Mouse (Mus musculus) liver, postnatal 0 days (tissue): Measurements from ENCODE around the gene Pcnx2.

ENCODE experiments used
- CTCF ChIP-seq: sonication (generic); IDR thresholded peaks from 2 replicates; pipeline ENCODE4 v1.5.1; 2016; ENCODE audit warnings: antibody characterized with exemption, low read depth
- EP300 ChIP-seq: IDR thresholded peaks from 2 replicates; pipeline ENCODE4 v1.6.1; 2016; ENCODE audit warnings: antibody characterized with exemption, low read depth, mild to moderate bottlenecking

GRCm38 (mm10) chr8:125768079-125768478 lies 130.0 kb downstream of the Pcnx2 start:
- no peak for TF ChIP-seq CTCF
- TF ChIP-seq EP300 = no peak
